Mouse (Mus musculus) left cerebral cortex, adult 11 months (tissue): ENCODE data around the gene Epn2.

Experiments used
- DNase-seq: peaks from one replicate; pipeline ENCODE4 v3.0.0; 2022; ENCODE audit warnings: low spot score

Epn2 gene

GRCm38 (mm10) chr11:61540642-61541041, 38.8 kb downstream of the Epn2 start:
- DNase-seq: no peak

GRCm38 (mm10) chr11:61537362-61537761, 42.1 kb downstream of the Epn2 start:
- peak; percentile 58 for DNase-seq

DNA sequence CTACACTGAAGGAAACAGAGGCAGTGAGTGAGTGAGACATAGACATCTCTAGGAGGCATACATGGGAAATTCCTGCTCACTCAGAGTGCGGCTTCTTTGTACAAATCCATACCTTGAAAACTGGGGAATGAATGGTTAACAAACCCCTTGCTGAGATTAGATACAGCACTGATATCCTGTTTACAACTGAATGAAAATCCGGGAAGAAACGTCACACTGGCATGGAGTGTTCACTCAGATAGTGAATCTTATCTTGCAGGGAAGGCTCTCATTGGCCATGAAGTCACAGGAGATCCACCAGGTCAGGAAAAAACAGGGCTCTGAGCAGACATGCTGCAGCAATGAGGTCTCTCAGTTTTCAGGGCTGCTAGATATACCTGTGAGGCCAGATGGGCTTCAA, 42.5 kb downstream of the Epn2 start:
- no peak for DNase-seq

GRCm38 (mm10) chr11:61535530-61535929, 44.0 kb downstream of the Epn2 start:
- DNase-seq: no peak

- DNase-seq: no peak
These were observed 45.9 kb downstream of the Epn2 start for GRCm38 (mm10) chr11:61533571-61533970.

- no peak for DNase-seq
These were observed 46.7 kb downstream of the Epn2 start for GRCm38 (mm10) chr11:61532820-61533219.

- no peak for DNase-seq
These were observed 50.2 kb downstream of the Epn2 start for GRCm38 (mm10) chr11:61529268-61529713.

DNA sequence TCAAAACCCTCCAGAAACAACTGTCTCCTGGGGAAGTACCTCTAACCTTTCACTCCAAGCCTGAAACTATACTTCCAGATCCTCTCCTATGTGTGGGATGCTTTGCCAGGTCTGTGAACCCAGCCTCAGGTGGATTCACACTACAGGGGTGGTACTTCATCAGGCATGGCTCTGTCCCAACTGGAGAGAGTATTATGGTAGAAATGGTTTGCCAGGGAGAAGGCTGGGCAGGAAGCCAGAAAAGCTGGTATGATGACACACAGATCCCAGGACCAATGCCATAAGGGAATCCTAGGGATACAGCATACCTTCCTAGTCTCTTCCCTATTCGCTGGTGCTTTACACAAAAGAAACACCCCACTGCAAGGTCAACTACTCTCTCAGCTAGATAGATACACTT, 52.6 kb downstream of the Epn2 start:
- no peak for DNase-seq

GRCm38 (mm10) chr11:61519484-61520107, 59.9 kb downstream of the Epn2 start:
- DNase-seq: no peak

- DNase-seq: no peak
These were observed 60.6 kb downstream of the Epn2 start for GRCm38 (mm10) chr11:61518871-61519270.

DNA sequence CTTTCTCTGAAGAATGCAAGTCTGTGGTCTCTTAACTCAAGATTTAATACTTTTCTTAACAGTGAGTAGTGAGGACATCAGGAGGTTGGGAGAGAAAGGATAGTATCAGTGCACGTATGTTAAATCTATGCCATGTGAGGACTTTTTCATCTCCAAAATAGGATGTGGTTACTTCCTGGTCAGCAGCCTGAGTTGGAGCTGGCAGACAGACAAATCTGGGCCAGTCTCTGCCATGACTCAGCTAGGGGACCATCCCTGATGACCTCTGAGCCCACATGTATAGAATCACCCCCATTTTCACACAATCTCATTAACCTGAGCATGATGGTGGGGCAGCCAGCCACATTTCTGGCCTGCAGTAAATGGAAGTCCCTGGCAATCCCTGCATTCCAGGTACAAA, 61.5 kb downstream of the Epn2 start:
- DNase-seq: no peak

GRCm38 (mm10) chr11:61514953-61515352, 64.5 kb downstream of the Epn2 start:
- DNase-seq: no peak

DNA sequence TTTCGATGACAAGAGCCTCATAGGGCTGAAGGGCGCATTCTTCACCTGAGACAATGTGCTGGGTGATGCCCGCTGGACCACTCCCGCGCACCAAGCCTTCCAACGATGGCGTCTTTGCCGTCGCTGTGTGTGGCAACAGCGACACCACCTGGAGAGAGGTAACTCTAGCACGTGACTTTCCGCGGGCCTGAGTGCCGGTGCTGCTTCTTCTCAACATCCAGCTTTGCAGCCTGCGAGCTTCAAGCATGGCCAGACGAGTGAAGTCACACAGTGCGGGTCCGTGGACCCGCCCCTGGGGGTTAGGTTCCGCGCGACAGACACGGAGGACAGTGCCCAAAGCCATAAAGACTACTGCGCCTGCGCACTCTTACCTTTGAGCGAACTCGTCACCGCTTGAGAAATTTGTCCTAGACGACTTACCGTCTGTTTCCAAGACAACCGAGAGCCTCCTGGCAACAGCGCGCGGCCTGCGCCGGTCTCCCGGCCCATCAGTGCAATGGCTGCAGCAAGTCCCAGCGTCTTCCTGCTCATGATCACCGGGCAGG, 74.7 kb downstream of the Epn2 start, which contains the start of gene B9d1:
TSS of gene B9d1 (plus strand) at position 432 of the 545 bp plus-strand sequence.
- DNase-seq: peak; percentile 96

- no peak for DNase-seq
These were observed 75.6 kb downstream of the Epn2 start for GRCm38 (mm10) chr11:61503933-61504332.

GRCm38 (mm10) chr11:61498736-61499504, 80.6 kb downstream of the Epn2 start:
- no peak for DNase-seq

DNA sequence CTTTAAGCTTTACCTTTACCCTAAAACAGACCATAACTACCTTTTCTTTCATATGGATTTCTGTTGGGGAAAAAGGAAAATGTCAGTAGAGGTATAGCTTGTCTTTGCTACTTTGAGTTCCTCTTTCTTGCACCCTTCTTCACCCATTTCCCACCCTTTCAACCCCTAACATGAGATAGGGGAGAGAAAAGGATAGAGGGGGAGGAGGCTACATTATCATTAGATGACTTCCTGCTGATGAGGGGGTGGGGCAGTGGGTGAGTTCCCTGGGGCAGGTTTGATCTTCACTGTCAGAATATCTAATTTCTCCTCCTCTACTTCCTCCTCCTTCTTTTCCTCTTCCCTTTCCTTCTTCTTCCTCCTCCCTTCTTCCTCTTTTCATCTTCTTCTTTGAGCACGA, 82.0 kb downstream of the Epn2 start:
- DNase-seq: no peak

GRCm38 (mm10) chr11:61495528-61495927, 84.0 kb downstream of the Epn2 start:
- DNase-seq: no peak

DNA sequence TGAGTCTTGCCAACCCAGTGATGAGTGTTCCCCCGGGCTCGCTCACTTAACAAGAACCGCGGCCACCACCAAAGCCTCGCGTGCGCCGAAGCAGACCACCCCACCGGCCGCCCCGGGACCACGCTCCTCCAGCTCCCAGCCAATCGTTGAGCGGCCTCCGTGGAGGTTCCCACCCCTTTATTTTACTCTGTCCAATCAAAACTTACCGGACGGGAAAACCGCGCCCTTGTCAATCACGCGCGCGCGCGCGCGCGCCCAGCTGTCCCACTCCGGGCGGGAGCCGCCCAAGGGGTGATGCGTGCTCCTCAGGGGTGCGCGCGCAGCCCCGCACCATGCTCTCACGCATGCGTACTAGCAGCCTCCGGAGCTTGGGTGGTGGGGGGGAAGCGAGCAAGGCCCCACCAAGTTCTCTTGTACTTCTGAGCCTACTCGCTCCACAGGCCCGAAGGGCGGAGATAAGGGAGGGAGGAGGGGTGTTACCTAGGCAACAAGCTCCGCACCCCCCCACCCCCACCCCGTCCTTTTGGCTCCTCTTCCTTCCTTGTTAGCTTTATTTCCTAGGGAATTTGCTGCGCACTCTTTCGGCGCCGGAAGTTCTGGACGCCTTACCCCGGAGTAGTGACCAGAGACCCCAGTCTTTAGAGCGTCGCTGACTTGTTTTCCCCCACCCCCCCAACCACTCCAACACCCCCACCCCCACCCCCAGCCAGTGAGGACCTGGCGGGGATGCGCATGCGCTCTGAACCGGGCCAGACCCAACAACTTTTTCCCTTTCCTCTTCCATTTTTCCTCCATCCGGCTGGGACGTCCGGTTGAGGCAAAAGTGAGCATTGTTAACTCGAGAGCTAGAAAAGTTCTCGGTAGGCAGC, 85.1 kb downstream of the Epn2 start, which contains the start of gene Mapk7:
TSS of gene Mapk7 (minus strand) at position 278 of the 869 bp plus-strand sequence.
- peak; percentile 90 for DNase-seq

DNA sequence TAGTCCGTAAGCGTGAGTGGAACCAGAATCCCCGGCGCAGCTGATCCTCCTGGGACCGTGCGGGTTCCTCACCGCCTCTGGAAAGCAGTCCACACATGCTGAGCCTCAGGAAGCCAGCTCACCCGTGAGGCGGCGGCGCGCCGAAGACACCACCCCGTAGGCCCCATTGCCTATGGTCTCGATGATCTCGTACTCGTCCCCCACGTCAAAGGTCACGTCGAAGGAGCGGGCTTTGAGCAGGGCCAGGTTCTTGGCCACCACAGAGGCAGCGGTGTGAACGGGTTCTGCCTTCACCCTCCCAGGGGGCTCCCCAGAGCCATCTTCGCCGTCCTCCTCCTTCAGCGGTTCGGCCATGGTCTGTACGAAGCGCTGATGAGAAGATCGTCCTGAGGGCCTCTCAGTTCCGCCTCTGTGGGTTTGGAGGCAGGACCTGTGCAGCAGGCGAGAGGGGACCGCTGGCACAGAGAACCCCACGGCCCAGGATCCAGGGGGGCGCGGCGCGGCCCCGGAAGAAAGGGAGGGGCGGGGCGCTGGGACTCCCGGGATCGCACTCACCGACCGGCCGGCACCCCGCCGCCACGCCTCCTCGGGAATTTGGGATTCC, 85.9 kb downstream of the Epn2 start:
- no peak for DNase-seq

DNA sequence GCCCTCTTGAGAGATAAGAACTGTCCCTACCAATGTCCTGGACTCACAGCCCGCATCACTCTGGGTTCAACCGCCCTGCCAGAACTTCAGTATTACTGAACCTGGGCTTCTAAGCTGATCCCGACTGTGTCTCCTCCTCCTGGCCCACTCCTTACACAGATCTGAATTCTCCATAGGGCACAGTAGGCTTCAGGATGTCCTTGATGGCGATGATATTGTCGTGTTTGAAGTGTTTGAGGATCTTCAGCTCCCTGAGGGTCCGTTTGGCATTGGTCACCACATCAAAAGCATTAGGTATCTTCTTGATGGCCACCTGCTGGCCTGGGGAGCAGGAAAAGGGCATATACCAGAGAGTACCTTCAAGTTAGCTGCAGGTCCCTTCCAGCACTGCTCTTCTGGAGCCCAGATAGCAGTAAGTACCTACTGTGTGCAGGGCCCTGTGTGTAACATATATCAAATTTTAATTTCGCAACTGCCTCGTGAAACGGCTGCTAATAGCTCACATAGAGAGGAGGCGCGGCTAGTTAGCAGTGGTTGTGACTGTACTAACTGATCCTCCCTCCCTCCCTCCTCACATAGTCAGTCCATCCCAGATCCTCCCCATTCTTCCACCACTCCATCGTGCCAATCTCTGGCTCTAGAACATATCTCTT, 86.6 kb downstream of the Epn2 start:
- no peak for DNase-seq

DNA sequence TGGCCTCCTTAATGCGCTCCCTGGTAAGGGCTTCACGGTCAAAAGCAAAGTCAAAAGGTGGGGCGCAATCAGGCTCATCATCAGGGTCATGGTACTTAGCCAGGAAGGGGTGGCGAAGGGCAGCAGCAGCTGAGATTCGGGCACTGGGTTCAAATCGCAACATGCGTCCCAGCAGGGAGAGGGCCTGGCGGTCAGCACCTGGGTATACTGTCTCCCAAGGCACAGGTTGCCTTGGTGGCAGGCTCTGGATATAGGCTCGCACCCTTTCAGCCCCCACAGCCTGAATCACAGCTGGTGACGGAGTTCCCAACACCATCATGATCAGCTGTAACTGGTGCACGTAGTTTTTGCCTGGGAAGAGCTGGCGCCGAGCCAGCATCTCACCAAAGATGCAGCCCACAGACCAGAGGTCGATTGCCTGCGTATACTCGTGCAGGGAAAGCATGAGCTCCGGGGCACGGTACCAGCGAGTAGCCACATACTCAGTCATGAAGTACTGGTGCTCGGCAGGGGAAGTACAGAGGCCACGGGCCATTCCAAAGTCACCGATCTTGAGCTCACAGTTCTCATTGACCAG, 88.5 kb downstream of the Epn2 start:
- DNase-seq: no peak
